Mouse (Mus musculus) bone marrow macrophage, adult 2 months (primary cell): ENCODE measurements around the gene Proser3. TPM values are rescaled to one million over a fixed set of nuclear protein-coding genes. Genes with fewer than 3 reads are reported as not detected.

Source experiments
- H3K27ac ChIP-seq: 2 replicates; pipeline ENCODE4 v1.5.1; 2012; ENCODE audit warnings: low read depth, low read length; ENCODE audit not compliant: insufficient read depth
- H3K4me1 ChIP-seq: 2 replicates; pipeline ENCODE4 v1.6.1; 2012; ENCODE audit warnings: low read length; ENCODE audit not compliant: control insufficient read depth, insufficient read depth
- H3K4me3 ChIP-seq: 2 replicates; pipeline ENCODE4 v1.5.1; 2012; ENCODE audit warnings: mild to moderate bottlenecking, low read length, moderate library complexity; ENCODE audit not compliant: insufficient read depth
- CTCF ChIP-seq: IDR thresholded peaks from 2 replicates; pipeline ENCODE4 v1.5.1; 2012; ENCODE audit warnings: low read depth, mild to moderate bottlenecking, low read length, moderate library complexity
- POLR2A ChIP-seq: IDR thresholded peaks from 2 replicates; pipeline ENCODE4 v1.6.1; 2012; ENCODE audit warnings: mild to moderate bottlenecking, low read depth, low read length, borderline replicate concordance
- polyA plus RNA-seq: library from polyadenylated mRNA; stranded (reverse); fragments of >200 nt; gene quantifications from 2 replicates; pipeline ENCODE4 v1.2.4, GENCODE M21; 2012; ENCODE audit not compliant: missing spikeins, insufficient read depth, insufficient read length

Proser3 gene
- polyA plus RNA-seq, 1 experiment = 12.2 TPM

- Histone ChIP-seq H3K27ac (no peak overlapping the region), H3K4me3 (no peak overlapping the region), H3K4me1 (no peaks in the 10 kb centered on the region)
- TF ChIP-seq CTCF = peak; percentile 83
- no peak for TF ChIP-seq POLR2A
These were observed 59.3 kb downstream of the Proser3 start for GRCm38 (mm10) chr7:30492765-30493164.

GRCm38 (mm10) chr7:30490957-30491307 is 61.2 kb downstream of the Proser3 start:
- Histone ChIP-seq H3K27ac (no peak overlapping the region), H3K4me3 (no peak overlapping the region), H3K4me1 (no peaks in the 10 kb centered on the region)
- no peak for TF ChIP-seq CTCF
- TF ChIP-seq POLR2A = no peak

DNA sequence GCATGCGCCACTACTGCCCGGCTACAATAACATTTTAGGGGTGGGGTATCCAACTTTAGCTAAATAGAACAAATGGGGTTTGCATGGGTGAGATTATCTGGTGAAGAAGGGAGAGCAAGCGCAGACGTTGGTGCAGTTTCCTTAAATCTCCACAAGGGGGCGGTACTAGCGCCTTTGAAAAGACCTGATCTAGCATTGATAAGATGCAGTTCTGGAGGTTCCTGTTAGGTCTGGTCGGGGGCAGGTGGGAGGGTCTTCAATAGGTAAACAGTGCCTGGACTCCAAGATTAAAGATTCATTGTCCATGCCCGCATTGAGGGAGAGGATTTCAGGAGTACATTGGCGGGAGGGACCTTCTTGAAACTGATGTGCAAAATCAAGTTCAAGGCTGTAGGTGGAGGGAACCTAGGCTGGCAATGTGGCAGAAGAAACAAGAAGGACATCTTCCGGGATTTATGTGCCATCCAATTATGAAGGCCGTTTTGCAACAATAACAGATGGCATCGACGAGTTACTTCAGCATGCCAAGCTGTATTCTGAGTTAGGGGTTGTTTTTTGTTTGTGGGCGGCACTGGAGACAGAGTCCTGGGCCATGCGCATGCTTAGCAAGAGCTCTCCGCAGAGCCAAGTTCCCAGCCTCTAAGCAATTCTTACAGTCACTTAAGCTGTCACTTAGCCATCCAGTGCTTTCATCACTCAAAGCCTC is 61.7 kb downstream of the Proser3 start:
- H3K4me3 ChIP-seq = no peak overlapping the region
- no peak overlapping the region for H3K27ac ChIP-seq
- TF ChIP-seq POLR2A (no peak), CTCF (peak; percentile 73)
- no peaks in the 10 kb centered on the region for H3K4me1 ChIP-seq

Other genes starting within 250 kb of the Proser3 start
- gene Alkbh6, start 243.6 kb downstream of the Proser3 start, polyA plus RNA-seq = 32.8 and 39.9 TPM in 2 replicates
- 1.2 TPM in 1 of 2 replicates, not detected in the other for gene Syne4, start 237.5 kb downstream of the Proser3 start, polyA plus RNA-seq
- not detected in 2 replicates for gene E130208F15Rik, start 230.6 kb downstream of the Proser3 start, polyA plus RNA-seq
- 4.5 and 4.6 TPM in 2 replicates for gene Sdhaf1, start 228.4 kb downstream of the Proser3 start, polyA plus RNA-seq
- gene Lrfn3, start 189.5 kb downstream of the Proser3 start, polyA plus RNA-seq = not detected in 2 replicates
- gene Tyrobp, start 138.5 kb downstream of the Proser3 start, polyA plus RNA-seq = 3,702 and 3,978 TPM in 2 replicates
- 53.0 and 56.7 TPM in 2 replicates for gene Hcst, start 132.4 kb downstream of the Proser3 start, polyA plus RNA-seq
- gene Nfkbid, start 130.6 kb downstream of the Proser3 start, polyA plus RNA-seq = 18.6 and 22.4 TPM in 2 replicates
- 2.0 and 2.3 TPM in 2 replicates for gene Aplp1, start 106.8 kb downstream of the Proser3 start, polyA plus RNA-seq
- not detected in 2 replicates for gene Kirrel2, start 94.6 kb downstream of the Proser3 start, polyA plus RNA-seq
- not detected in 2 replicates for gene Nphs1, start 94.0 kb downstream of the Proser3 start, polyA plus RNA-seq
- not detected in 2 replicates for gene Prodh2, start 58.7 kb downstream of the Proser3 start, polyA plus RNA-seq
- 8.4 and 9.5 TPM in 2 replicates for gene Arhgap33, start 17.2 kb downstream of the Proser3 start, polyA plus RNA-seq
- gene Hspb6, start 121 bp downstream of the Proser3 start, polyA plus RNA-seq = 12.0 and 14.6 TPM in 2 replicates
- 29.6 and 44.3 TPM in 2 replicates for gene Lin37, start 7.5 kb upstream of the Proser3 start, polyA plus RNA-seq
- 62.1 and 74.5 TPM in 2 replicates for gene U2af1l4, start 11.0 kb upstream of the Proser3 start, polyA plus RNA-seq
- gene Gm49396, start 11.0 kb upstream of the Proser3 start, polyA plus RNA-seq = 7.9 and 12.2 TPM in 2 replicates
- 204 and 236 TPM in 2 replicates for gene Psenen, start 11.3 kb upstream of the Proser3 start, polyA plus RNA-seq
- 1.3 and 2.1 TPM in 2 replicates for gene Igflr1, start 13.1 kb upstream of the Proser3 start, polyA plus RNA-seq
- gene Kmt2b, start 36.4 kb upstream of the Proser3 start, polyA plus RNA-seq = 36.2 and 38.4 TPM in 2 replicates
- gene Zbtb32, start 46.6 kb upstream of the Proser3 start, polyA plus RNA-seq = 0.45 TPM in 1 of 2 replicates, not detected in the other
- not detected in 2 replicates for gene Upk1a, start 60.5 kb upstream of the Proser3 start, polyA plus RNA-seq
- 553 and 612 TPM in 2 replicates for gene Cox6b1, start 73.9 kb upstream of the Proser3 start, polyA plus RNA-seq
- gene Etv2, start 83.6 kb upstream of the Proser3 start, polyA plus RNA-seq = not detected in 2 replicates
- 59.6 and 69.7 TPM in 2 replicates for gene Rbm42, start 98.0 kb upstream of the Proser3 start, polyA plus RNA-seq
- 16.8 and 18.7 TPM in 2 replicates for gene Haus5, start 112.7 kb upstream of the Proser3 start, polyA plus RNA-seq
- not detected in 2 replicates for gene Pmis2, start 119.3 kb upstream of the Proser3 start, polyA plus RNA-seq
- gene 2200002J24Rik, start 146.6 kb upstream of the Proser3 start, polyA plus RNA-seq = not detected in 2 replicates
- gene Atp4a, start 159.9 kb upstream of the Proser3 start, polyA plus RNA-seq = not detected in 2 replicates
- gene Tmem147, start 177.2 kb upstream of the Proser3 start, polyA plus RNA-seq = 74.6 and 80.3 TPM in 2 replicates
- gene Gapdhs, start 191.4 kb upstream of the Proser3 start, polyA plus RNA-seq = not detected in 2 replicates
- 6.9 and 8.3 TPM in 2 replicates for gene Sbsn, start 199.2 kb upstream of the Proser3 start, polyA plus RNA-seq
- gene Dmkn, start 211.5 kb upstream of the Proser3 start, polyA plus RNA-seq = 1.7 and 3.6 TPM in 2 replicates
- gene Krtdap, start 235.6 kb upstream of the Proser3 start, polyA plus RNA-seq = not detected in 2 replicates